Mouse (Mus musculus) telencephalon, adult 2 months (tissue): ENCODE measurements around the gene Nek5.
A peak's percentile ranks its signal among the peaks of the same experiment; 100 is the strongest.

ENCODE experiments used
- DNase-seq: peaks from one replicate; pipeline ENCODE4 v3.0.0-alpha.2; 2011; ENCODE audit warnings: low read depth, low spot score

Gene Nek5

GRCm38 (mm10) chr8:22089226-22089625 lies 35.6 kb downstream of the Nek5 start:
- no peak for DNase-seq

DNA sequence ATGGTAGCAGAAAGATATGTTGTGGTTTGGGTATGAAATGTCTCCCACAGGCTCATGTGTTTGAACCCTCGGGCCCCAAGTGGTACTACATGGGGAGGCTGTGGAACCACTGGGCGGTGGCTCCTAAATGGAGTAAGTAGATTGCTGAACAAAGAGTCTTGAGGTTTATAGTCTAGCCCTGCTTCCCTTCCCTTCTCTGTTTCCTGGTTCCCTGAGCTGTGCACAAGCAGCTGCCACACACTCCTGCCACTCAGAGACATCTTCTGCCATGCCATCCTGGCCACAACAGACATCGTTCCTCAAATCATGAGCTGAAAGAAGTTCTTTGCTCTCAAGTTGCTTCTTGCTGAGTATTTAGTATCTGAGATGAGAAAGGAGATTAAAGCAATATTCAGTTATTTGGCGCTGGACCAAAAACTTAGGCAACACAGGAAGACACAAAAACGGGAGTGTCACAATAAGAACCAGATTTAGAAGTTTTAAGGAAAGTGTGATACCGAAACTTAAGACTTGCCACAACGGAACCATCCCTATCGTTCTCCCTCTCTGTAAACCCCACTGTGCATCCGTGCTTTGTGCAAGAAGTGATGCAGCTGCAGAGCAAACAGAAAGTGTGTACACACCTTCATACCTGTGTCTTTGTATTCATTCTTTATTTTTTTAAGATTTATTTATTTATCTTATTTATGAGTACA lies 45.4 kb downstream of the Nek5 start:
- DNase-seq, result no peak

DNA sequence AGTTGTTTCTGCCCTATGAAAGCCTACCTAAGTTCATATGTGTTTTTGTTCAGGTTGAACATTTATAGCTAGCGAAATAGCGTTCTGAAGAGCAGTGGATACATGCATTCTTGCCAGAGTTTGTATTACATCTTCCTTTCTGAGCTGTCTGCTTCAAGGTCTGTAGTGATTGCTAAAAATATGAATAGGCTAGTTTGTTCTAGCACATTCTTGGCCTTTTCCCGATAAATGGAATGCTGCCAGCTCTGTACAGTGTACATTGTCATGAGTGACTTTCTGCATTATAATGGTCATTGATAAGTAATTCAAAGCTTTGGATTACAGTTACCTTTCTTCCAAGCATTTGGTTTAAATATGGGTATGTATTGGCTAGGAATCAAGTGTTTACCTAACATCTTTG lies 63.7 kb downstream of the Nek5 start:
- DNase-seq, result no peak

DNA sequence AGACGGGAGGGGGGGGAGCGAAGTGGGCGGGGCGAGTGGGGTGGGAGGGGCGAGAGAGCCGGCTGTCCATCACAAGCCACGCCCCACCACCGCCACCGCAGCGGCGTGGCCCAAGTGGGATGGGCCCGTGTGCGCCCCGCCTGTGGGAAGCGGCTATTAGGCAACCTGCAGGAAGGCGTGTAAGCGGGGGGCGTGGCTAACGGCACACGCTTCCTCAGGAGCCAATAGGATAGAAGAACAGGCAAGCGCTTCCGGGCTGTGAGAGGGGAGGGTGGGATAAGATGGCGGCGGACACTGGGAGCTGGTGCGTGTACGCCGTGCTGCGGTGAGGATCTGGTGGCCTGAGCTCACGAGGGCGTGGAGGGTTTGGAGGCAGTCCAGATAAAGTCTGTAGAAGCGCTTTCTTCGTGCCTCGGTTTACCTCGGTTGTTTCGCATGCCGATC lies 64.4 kb downstream of the Nek5 start, which contains the start of gene Alg11:
Gene Alg11 (plus strand): TSS at position 276 of the 444 bp plus-strand sequence.
- peak; percentile 97 for DNase-seq

GRCm38 (mm10) chr8:22059821-22060445 lies 64.9 kb downstream of the Nek5 start, which contains the start of gene Atp7b:
TSS of gene Atp7b (minus strand) at chr8:22060305.
- no peak for DNase-seq

DNA sequence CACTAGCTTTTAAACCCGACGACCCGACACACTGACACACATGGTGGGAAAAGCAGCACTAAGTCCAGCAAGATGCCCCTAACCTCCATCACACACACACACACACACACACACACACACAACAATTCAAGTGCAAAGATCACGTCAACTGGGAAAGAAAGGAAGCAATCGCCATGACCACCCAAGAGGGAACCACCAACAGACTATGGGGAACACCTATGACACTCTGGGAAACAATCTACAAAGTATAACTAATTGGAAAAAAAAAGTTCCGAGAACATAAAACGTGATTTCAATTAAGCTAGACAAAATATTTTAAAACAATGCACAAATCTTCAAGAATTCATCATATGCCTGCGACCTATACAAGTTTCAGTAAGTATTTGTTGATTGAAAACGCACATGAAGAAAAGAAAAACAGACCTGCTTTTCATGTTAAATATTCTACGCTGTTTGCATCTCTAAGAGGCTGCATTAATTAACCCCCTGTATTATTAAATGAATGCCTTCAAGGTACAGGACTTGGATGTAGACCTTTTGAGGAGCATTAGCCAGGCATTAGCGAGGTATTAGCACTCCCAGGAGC lies 65.6 kb downstream of the Nek5 start:
- no peak for DNase-seq

DNA sequence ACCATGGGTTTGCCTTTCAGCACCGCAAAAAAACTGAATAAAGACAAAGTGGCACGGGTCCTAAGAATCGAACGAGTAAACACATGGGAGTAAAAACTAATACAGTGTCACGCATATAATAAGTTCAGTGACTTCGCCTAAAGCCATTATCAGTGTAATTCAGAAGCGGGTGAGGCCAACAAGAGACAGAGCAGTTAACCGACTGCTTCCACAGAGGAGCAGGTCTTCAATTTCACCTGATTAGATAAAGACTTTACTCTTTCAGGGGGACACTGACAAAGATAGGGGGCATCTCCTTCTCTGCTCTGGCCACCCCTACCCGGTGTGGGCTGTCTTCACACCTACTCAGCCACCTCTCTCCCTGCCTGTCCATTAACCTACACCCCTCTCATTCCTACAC lies 66.5 kb downstream of the Nek5 start:
- DNase-seq, result no peak

DNA sequence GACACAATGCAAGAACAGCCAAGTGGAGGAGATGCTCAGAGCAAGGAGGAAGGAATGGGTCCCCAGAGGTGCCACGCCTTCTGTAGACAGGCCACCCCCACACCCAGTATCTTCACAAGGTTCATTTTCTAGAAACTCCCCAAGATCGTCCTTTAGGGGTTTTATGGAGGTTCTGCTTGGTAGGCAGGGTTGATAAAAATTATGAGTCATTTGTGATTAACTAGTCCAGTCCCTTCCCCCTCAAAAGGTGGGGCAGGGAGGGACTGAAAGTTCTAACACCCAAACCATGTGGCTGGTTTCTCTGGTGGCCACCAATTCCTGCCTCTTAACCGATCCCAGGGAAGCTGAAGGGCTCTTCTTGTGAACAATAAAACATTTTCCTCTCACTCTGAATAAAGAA lies 68.0 kb downstream of the Nek5 start:
- DNase-seq, result no peak

GRCm38 (mm10) chr8:22055492-22055877 lies 69.4 kb downstream of the Nek5 start:
- no peak for DNase-seq

DNA sequence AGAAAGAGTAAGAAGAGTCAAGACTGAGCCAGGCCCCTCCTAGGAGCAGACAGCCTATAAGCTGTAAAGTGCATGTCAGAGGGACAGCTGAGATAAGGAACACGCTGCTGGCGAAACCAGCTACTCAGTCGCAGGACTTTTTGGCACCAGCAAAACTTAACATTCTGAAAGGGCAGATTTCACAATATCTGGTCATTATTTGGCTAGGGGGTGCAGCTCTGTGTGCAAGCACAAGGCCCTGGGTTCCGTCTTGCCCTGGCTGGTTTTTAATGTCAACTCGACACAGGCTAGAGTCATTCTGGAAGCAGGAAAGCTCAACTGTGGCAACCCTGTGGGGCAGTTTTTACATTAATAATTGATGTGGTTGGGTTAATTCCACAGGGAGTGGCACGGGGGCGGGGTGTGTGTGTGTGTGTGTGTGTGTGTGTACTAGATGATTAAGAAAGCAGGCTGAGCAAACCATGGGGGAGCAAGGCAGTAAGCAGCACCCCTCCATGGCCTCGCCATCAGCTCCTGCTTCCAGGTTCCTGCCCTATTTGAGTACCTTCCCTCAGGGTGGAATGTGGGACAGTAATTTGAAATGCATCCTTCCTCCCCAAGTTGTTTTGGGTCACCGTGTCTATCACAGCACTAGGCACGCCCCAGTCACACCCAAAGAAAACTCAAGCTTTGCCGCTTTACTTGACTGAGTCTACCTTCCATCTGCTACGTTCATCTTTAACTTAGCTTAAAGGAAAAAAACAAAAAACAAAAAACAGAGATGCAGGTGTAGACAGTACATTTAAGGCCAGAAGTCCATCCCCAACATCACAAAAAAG lies 70.0 kb downstream of the Nek5 start:
- DNase-seq, result no peak

DNA sequence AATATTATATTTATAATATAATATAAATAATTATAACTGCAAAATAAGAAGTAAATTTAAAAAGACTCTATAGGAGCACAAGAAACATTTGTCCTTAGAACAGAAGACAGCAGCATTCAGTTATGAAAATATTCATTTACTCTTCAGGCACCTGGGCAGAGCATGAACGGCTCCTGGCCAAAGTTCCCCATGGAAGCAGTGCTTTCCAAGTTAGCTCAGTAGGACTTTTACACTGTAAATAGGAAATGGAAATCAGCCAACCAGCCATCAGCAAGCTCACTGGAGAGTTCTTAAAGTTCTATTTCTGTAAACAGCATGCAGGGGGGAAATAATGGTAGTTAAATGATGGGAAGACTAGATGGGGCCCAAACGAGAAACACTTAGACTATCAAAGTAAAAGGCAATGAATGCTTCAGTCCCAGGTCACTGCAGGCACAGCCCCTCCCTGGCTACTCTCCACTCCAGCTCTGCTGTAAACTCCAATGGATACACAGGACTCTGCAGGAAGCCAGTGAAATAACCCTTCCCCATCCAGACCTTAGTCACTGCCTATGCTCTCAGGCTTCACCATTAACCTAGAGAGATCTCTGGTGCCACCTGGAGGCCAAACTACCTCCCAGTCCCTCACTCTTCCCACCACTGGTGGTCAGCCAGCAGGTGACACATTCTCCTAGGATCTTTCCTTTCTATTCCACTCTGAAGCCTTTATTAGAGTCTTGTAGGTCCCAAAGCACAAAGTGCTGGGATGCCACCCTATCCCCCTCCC lies 77.0 kb downstream of the Nek5 start:
- DNase-seq, result no peak

- no peak for DNase-seq
Observed at GRCm38 (mm10) chr8:22043706-22044105, 81.1 kb downstream of the Nek5 start.

- no peak for DNase-seq
Observed at GRCm38 (mm10) chr8:22042515-22042914, 82.3 kb downstream of the Nek5 start.

- DNase-seq, result no peak
Observed at GRCm38 (mm10) chr8:22040153-22040509, 84.7 kb downstream of the Nek5 start.

- DNase-seq, result no peak
Observed at GRCm38 (mm10) chr8:22039468-22040152, 85.2 kb downstream of the Nek5 start.

DNA sequence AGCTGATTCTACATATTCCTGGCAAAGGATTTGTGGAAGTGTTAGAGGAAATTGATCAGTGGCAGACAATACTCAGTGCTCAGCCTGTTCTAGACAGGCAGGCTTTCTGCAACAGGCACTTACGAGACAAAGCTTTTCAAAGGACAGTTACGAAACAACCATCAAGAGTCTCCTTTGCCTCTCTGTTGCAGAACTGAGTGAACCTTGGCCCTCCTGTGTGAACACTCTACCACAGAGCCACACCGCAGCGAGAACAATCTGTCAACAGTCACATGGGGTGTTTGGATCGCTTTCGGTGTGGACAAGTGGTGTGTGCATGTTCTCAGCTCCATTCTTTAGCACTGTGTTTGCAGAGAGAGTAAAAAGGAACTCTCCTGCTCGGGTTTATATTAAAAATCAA lies 87.8 kb downstream of the Nek5 start:
- DNase-seq, result no peak

DNA sequence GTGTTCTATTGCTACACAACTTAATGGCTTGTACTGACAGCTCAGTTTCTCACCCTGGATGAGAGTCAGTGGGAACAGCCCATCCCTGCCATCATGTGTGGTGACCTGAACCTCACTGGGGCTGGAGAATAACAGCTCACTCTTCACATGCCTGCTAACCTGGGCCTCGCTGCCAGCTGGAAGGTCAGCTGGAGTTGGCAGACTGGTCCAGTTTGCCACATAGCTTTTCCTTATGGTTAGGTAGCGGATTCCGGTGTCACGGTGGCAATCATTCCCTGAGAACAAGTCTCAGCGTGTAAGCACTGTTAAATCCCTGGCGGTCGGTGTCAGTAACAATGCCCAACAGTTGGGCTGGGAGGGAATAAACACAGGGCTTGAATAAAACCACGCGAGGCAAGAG lies 88.7 kb downstream of the Nek5 start:
- DNase-seq, result no peak

GRCm38 (mm10) chr8:22030990-22031389 lies 93.9 kb downstream of the Nek5 start:
- DNase-seq, result no peak

GRCm38 (mm10) chr8:22028973-22029372 lies 95.9 kb downstream of the Nek5 start:
- no peak for DNase-seq

GRCm38 (mm10) chr8:22025241-22025640 lies 99.6 kb downstream of the Nek5 start:
- no peak for DNase-seq
